Mouse (Mus musculus) heart, postnatal 4 days (tissue): ENCODE measurements around the gene 1700013G24Rik. TPM values are rescaled to one million over a fixed set of nuclear protein-coding genes. Genes with fewer than 3 reads are reported as not detected.

Experiments used
- DNase-seq: peaks from one replicate; pipeline ENCODE4 v3.0.0; 2021
- total RNA-seq, 2 experiments: library from RNA; stranded (reverse); gene quantifications; 2 replicates each; pipeline ENCODE4 v1.2.3; 2021

Gene 1700013G24Rik
- total RNA-seq, 2 experiments from 2014 or later, result not detected

DNA sequence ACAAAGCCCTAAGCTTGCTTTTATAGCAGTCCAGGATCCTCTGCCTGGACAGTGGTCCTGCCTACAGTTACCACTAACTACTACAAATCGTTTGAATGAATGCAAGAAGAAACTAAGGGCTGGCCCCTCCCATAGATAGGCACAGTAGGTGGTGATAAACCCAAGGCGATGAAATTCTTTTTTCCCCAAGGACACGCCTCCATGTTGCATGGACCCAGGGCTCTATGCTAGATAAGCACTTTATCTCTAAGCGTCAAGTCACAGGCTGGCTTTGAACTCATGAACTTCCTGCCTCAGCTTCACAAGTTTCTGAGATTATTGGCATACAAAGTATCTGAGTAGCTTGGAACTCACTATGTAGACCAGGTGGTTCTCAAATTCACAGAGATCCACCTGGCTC, 4.2 kb downstream of the 1700013G24Rik start:
- DNase-seq, result no peak

GRCm38 (mm10) chr4:137458310-137458709, 5.2 kb downstream of the 1700013G24Rik start:
- DNase-seq, result no peak

- no peak for DNase-seq
Measured at GRCm38 (mm10) chr4:137458861-137459260, 5.8 kb downstream of the 1700013G24Rik start.

GRCm38 (mm10) chr4:137460676-137461075, 7.6 kb downstream of the 1700013G24Rik start:
- no peak for DNase-seq

DNA sequence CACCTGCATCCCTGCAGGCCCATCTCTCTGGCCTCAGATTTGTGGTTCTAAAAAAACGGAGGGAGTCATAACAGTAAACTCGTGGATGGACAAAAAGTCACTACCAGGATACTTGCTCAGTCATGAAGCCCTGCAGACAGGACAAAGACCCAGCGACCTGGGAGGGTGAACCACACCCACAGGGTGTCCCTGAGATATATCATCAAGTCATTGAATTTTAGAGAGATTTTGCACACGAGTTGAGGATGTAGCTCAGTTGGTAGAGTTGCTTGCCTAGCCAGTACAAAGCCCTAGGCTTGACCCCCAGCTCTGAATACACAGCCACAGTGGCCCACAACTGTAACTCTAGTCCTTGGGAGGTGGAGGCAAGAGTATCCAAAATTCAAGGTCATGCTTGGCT, 8.1 kb downstream of the 1700013G24Rik start:
- no peak for DNase-seq

DNA sequence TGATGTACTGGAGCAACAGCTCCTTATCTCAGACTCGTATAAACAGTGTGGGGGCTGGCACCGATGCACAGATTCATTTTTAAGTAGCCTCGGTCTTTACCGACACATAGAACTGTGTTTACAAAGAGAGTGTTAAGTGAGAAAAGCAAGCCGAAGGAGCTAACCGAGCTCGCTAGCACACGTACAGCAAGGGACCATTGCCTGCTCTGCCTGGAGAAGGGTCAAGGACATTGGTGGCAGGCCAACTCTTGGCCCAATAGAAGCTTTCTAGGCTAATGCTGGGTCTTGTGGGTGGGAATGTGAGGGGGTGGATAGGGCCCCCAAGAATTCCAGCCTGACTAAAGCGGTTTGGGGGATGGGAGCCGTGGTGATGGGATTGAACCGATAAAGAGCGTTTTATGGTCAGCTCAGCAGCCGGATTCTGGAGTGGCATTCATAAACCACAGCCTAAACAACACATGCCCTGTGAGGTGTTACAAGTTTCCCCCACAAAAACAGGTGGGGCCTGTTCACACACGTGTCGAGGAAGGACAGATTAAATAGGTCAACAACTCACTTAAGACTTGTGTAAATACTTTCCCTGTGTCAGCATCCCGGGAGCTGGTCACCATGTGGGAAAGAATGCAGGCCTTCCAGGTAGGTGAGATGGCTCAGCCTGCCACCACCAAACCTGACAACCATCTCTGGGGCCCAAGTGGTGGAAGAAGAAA, 9.1 kb downstream of the 1700013G24Rik start:
- DNase-seq, result no peak

DNA sequence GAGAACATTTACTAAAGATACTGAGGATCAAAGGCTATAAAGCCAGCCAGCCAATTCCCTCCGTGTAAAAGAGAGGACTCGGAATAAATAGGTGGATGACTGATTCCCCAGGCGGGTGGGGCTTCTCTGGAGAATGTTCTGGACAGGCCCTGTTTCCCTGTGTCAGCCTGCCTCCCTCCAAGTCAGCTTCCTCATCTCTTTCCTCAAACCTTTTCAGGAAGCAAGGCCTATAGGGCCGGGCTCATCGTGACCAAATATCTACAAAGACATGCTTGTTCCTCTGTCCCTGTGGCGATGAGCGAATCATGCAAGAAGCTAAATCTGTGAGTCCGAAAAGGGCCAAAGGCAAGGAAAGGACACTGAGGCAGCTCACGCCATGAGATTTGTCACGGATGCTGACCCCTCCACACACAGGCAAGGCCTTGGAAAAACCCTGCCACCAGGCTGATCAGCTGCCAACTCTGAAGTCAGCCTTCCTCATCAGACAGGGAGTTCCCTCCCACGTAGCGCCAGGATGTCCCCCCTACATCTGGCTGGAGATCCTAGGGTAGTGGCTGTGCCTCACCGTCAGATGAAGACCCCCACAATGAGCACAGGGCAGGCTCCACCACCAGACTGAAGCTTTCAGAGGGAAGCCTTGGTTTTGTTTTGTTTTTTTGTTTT, 12.2 kb downstream of the 1700013G24Rik start:
- peak; percentile 67 for DNase-seq

GRCm38 (mm10) chr4:137466991-137467390, 13.9 kb downstream of the 1700013G24Rik start:
- peak; percentile 71 for DNase-seq

- DNase-seq, result no peak
Measured at GRCm38 (mm10) chr4:137467525-137467924, 14.4 kb downstream of the 1700013G24Rik start.

DNA sequence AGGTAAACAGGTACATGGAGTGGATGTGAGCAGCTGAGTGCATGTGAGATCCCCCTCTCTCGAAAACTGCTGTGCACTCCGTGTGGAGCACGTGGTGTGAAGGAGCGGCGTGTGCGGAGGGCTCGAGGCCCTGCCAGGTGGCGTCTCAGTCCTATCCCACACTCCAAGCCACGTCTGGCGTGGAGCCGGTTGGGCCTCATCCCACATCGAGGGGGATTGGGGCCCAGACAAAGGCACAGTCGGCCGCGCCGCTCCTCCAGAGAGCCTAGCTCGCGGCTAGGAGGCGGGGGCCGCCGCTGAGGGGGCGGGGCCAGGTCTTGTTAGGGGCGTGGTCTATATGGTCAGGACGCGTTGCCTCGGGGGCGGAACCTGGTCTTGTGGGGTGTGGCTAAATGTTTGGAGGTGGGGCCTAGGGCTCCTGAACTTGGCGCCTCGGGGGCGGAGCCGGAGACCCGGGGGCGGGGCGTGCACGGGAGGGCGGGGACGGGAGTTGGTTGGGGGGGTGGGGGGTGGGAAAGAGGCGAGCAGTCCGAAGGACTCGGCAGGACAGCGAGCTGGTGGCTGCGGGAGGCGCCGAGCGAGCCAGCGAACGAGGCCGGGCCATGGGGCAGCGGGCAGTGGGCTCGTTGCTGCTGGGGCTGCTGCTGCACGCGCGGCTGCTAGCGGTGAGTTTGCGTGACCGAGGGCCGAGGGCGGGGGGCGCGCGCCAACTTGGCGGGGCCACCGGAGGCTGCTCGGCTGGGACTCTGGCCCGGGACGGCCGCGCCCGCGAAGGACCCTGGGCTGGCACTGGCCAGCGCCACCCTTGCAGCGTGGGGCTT, 15.4 kb downstream of the 1700013G24Rik start, which contains the start of gene Hspg2:
Hspg2 (plus strand) TSS at position 510 of the 821 bp plus-strand sequence.
- DNase-seq, result peak; percentile 100

- peak; percentile 62 for DNase-seq
Measured at GRCm38 (mm10) chr4:137469081-137469844, 16.2 kb downstream of the 1700013G24Rik start.

- DNase-seq, result no peak
Measured at GRCm38 (mm10) chr4:137469845-137470692, 17.0 kb downstream of the 1700013G24Rik start.

DNA sequence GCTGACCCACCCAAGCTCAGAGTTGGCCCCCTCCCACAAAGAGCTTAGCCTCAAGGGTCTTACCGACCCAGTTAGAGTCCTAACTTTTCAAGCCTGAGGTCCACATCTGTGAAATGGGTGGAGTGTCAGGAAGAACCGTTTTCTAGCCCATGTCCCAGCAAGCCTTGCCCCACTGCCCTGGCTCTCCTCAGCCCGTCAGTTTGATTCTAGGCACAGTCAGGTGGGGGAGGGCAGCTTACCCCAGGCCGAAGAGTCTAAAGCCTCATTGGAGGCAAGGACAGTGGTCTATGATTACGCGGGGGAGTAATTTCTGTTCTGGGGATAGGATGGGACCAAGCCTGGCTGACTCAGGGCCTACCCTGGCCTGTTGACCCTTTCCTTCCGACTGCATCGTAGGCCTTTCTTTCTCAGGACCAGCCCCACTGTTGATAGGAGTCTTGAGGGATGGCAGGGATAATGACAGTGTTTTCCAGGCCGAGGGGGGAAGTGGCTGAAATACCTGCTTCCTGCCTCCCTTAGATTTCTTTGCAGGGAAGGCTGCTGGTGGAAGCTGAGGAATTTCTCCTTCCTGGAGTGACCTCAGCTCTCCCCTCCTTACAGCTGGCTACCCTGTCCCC, 17.7 kb downstream of the 1700013G24Rik start:
- no peak for DNase-seq

DNA sequence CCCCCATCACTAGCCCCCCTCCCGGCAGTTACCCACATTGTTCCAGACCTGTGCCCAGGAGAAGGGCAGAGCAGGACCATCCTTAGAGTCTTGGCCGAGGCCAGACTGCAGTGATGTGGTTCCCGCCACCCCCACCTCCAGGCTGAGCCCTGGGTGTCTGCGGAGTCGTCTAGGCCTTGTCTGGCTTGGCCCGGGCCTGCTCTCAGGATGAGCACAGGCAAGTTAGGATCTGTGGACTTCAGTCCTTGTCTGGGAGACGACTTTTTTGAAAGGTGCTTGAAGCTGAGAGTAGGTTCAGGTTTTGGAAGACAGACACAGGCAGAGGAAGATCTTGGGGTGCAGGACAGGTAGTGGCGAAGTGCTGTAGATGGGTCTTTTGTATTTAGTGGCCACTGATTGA, 18.2 kb downstream of the 1700013G24Rik start:
- DNase-seq, result no peak

DNA sequence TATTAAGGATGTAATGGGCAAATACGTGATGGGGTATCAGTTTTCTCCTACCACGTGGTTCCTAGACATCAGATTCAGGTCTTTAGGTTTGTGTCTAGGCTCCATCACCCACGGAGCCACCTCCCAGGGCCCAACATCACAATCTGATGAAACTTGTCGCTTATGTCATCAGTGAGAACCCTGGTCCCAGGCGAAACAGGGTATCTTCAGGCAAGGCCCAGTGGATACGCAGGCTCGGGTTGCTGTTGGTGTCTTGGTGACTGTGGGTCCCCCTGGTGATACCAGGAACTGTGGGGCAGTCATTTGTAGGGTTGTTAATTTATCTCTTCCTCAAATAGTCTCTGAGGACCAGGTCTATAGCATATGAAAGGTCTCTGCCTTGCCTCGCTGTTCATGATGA, 20.2 kb downstream of the 1700013G24Rik start:
- no peak for DNase-seq

DNA sequence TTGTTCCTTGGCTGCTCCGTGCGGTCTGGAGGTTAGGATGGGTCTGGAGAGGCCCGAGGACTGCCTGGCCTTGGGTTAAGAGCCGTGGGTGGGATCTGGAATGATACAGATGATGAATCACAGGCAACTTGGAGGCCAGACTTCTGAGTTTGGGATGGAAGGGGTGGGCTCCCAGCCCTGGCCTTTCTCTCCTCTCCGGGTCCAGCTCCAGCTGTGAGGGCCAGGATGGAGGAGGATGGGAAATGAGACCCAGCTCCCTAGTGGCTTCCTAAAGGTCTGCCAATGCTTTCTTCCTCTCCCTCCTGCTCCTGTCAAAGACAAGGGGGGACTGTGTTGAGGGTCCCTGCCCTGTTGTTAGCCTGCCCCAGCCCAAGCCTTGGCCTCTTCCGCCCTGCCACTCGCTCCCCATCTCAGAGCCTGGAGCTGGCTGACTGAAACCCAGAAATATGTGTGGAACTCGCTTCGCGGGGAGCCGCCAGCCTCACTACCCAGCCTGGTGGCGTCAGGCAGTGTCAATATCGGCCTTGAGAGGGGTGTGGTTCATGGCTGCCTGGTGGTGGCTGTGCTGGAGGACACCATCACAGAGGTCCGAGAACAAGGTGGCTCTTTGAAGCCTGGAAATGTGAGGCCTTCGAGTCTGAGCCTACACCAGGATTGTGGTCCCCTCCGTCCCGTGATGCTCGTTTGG, 20.8 kb downstream of the 1700013G24Rik start:
- DNase-seq, result peak; percentile 69

- no peak for DNase-seq
Measured at GRCm38 (mm10) chr4:137474694-137475093, 21.6 kb downstream of the 1700013G24Rik start.

GRCm38 (mm10) chr4:137475271-137476050, 22.4 kb downstream of the 1700013G24Rik start:
- DNase-seq, result no peak

DNA sequence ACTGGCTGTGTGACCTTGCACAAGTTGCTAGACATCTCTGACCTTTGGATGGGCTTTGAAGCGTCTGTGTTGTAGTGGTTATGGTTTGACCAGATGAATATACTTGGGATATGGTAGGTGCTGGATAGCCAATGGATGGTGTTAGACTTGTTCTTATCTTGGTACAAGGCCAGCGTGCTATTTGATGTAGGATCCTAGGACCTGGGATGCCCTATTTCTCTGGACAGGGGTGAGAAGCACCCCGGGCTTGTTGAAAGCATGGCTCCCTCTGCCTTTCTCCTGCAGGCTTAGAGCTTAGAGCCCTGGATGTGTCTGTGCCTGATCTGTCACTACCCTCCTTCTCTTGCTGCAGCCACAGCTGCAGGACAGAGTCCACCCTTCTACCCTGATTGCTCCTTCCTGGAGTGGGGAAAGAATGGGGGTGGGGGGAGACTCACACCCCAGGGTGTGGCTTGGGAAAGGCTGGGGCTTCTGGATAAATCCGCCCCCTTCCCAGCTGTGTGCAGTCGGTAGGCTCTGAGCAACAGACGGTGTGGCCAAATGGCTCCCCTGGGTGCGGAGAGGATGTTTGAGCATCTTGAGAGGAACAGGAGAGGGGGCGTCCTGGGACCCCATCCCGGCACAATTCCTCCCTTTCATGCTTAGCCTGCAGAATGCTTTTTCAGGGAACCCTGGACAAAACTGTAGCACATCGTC, 23.1 kb downstream of the 1700013G24Rik start:
- peak; percentile 84 for DNase-seq
